Mouse (Mus musculus): ENCODE results near the gene Map1s.

DNA sequence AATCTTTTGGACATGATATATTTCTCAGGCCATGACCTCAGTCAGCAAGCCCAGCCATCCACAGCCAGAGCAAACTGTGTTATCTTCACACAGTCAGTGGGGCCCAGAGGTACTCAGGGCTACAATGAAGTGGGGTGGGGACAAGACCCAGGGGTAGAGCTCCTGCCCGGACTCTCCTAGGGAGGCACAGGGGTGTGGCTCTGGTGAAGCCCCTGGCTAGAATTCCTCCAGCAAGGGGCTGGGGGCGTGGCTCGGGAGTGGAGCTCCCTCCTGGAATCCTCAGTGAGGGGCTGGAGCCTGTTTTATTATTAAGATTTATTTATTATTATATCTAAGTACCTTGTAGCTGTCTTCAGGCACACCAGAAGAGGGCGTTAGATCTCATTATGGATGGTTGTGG, 29.4 kb upstream of the Map1s start:
- no peak for TF ChIP-seq POLR2A (IDR thresholded peaks at IDR 0.05; ENCODE audit: low read depth, low read length)
- no peak for TF ChIP-seq CTCF (IDR thresholded peaks at IDR 0.05; ENCODE audit: borderline replicate concordance, insufficient read depth, low read length)
